Mouse (Mus musculus) CH12.LX (cell line): Measurements from ENCODE around the gene Anks1. TPM values are rescaled to one million over a fixed set of nuclear protein-coding genes. Genes with fewer than 3 reads are reported as not detected.
"Not testable (repeated sequence)": the region's sequence is repeated elsewhere in the genome, so short reads cannot be mapped to it uniquely, and the experiment has no call there.

Experiments
- DNase-seq: peaks from one replicate; pipeline ENCODE4 v3.0.0-alpha.2; 2013; ENCODE audit errors: extremely low read depth
- H3K27ac ChIP-seq: 2 replicates; pipeline ENCODE4 v1.5.1; 2012; ENCODE audit warnings: low read depth, mild to moderate bottlenecking, control low read depth, moderate library complexity; ENCODE audit not compliant: insufficient read depth
- H3K27me3 ChIP-seq: replicated peaks from 2 replicates; pipeline ENCODE3; 2012; ENCODE audit warnings: inconsistent platforms
- H3K36me3 ChIP-seq, 2 experiments: replicated peaks in 1 of 2; 2 replicates each; pipeline versions ENCODE3 to v1.6.1; 2012; ENCODE audit warnings: inconsistent platforms in 1 of 2, low read length in 1 of 2, mild to moderate bottlenecking in 1 of 2, mixed read lengths in 1 of 2, moderate library complexity in 1 of 2; ENCODE audit not compliant: control insufficient read depth in 1 of 2, insufficient read depth in 1 of 2
- H3K4me1 ChIP-seq, 2 experiments: 2 replicates each; pipeline ENCODE4 v1.6.1; 2012; ENCODE audit warnings: inconsistent platforms in 1 of 2, moderate library complexity in 1 of 2; ENCODE audit not compliant: insufficient read depth in 2 of 2, control insufficient read depth in 1 of 2
- H3K4me2 ChIP-seq: 2 replicates; pipeline ENCODE4 v1.6.1; 2012; ENCODE audit warnings: low read depth, mild to moderate bottlenecking, control low read depth; ENCODE audit not compliant: poor library complexity, insufficient read depth, severe bottlenecking
- H3K4me3 ChIP-seq, 3 experiments: fragments of 150-350 bp in 1 of 3; sonication (generic) in 1 of 3; replicated peaks in 1 of 3; 2 replicates each; pipeline versions ENCODE3 to v1.5.1; 2011 to 2012; ENCODE audit warnings: low read depth in 2 of 3, low read length in 2 of 3, mild to moderate bottlenecking in 2 of 3, moderate library complexity in 2 of 3, control low read depth in 1 of 3, improper control_type of control experiment in 1 of 3, inconsistent platforms in 1 of 3, mixed read lengths in 1 of 3; ENCODE audit not compliant: poor library complexity in 1 of 3
- H3K79me2 ChIP-seq: replicated peaks from 2 replicates; pipeline ENCODE4 v1.6.1; 2012; ENCODE audit warnings: mild to moderate bottlenecking, moderate library complexity; ENCODE audit not compliant: control insufficient read depth, poor library complexity, insufficient read depth, severe bottlenecking; ENCODE audit errors: extremely low read depth
- H3K9ac ChIP-seq: 2 replicates; pipeline ENCODE4 v1.6.1; 2012; ENCODE audit warnings: low read depth, mild to moderate bottlenecking, control low read depth, moderate library complexity; ENCODE audit not compliant: insufficient read depth
- H3K9me3 ChIP-seq: replicated peaks from 2 replicates; pipeline ENCODE3; 2012; ENCODE audit warnings: low read length, inconsistent platforms, mixed read lengths
- CHD2 ChIP-seq: IDR thresholded peaks from 2 replicates; pipeline ENCODE4 v1.6.1; 2011; ENCODE audit warnings: low read length, improper control_type of control experiment
- E2F4 ChIP-seq: IDR thresholded peaks from 2 replicates; pipeline ENCODE4 v1.6.1; 2011; ENCODE audit warnings: low read depth, low read length, improper control_type of control experiment; ENCODE audit not compliant: insufficient replicate concordance
- JUN ChIP-seq: IDR thresholded peaks from 2 replicates; pipeline ENCODE4 v1.6.1; 2011; ENCODE audit warnings: low read depth, mild to moderate bottlenecking, low read length, improper control_type of control experiment, moderate library complexity; ENCODE audit not compliant: insufficient read depth
- MAZ ChIP-seq: IDR thresholded peaks from 2 replicates; pipeline ENCODE4 v1.6.1; 2012; ENCODE audit warnings: low read depth, mild to moderate bottlenecking, inconsistent platforms, low read length, improper control_type of control experiment, moderate library complexity
- NELFE ChIP-seq: IDR thresholded peaks from 2 replicates; pipeline ENCODE4 v1.6.1; 2011; ENCODE audit warnings: low read depth, low read length, improper control_type of control experiment
- SIN3A ChIP-seq: IDR thresholded peaks from 2 replicates; pipeline ENCODE4 v1.6.1; 2012; ENCODE audit warnings: low read length, improper control_type of control experiment, inconsistent platforms
- ZC3H11A ChIP-seq: IDR thresholded peaks from 2 replicates; pipeline ENCODE4 v1.6.1; 2012; ENCODE audit warnings: low read depth, mild to moderate bottlenecking, inconsistent platforms, low read length, improper control_type of control experiment
- dilution Hi-C: fragments of 300-500 bp; cut with MboI; formaldehyde crosslinking; loops from 2 replicates; pipeline ENCODE4 v1.14.3; 2020; ENCODE audit warnings: low sequenced_read_pairs; ENCODE audit not compliant: extremely low pct_unique_long_range_greater_than_20kb, extremely low pct_ligation_motif_present
- in situ Hi-C: fragments of 300-500 bp; cut with MboI; formaldehyde crosslinking; loops from 3 replicates; pipeline ENCODE4 v1.14.3; 2019; ENCODE audit warnings: low sequenced_read_pairs, low pct_ligation_motif_present, low pct_unique_long_range_greater_than_20kb, mixed read lengths
- polyA plus RNA-seq: library from polyadenylated mRNA; unstranded; fragments of >175 nt; gene quantifications from 2 replicates; pipeline ENCODE4 v1.2.1, GENCODE M21; 2012; ENCODE audit warnings: low read depth; ENCODE audit not compliant: insufficient read length
- total RNA-seq, 2 experiments: library from RNA; depleted of rRNA; stranded (reverse); fragments of 300-350 nt in 1 of 2; fragments of >200 nt in 1 of 2; gene quantifications; 2 replicates each; pipeline ENCODE4 v1.2.3; 2012 to 2014

Anks1 gene
- total and polyA plus RNA-seq, 3 experiments: 5.8 to 9.3 (median 9.0) TPM

- DNase-seq: no peak
- in situ Hi-C loops: loop anchor here (10.0 kb wide), 1 partner anchor 183 kb away; no protein-coding TSS in a partner anchor
- Histone ChIP-seq H3K27ac (no peak overlapping the region), H3K27me3 (no peaks in the 10 kb centered on the region), H3K9ac (no peak overlapping the region), H3K4me2 (no peak overlapping the region), H3K9me3 (no peaks in the 10 kb centered on the region), H3K79me2 (no peaks in the 10 kb centered on the region), H3K36me3 (peaks cover 12 to 75% of the 10 kb centered on the region in 2 experiments), H3K4me3 (no peak overlapping the region), H3K4me1 (peaks cover 0 to 11% of the 10 kb centered on the region in 2 experiments; a peak in 2 of 4 replicates)
- dilution Hi-C loops: no loop called here
- TF ChIP-seq ZC3H11A (no peak), E2F4 (no peak), NELFE (no peak), JUN (no peak), SIN3A (no peak), MAZ (no peak), CHD2 (no peak)
Observed at GRCm38 (mm10) chr17:27981451-27982069, 72.5 kb downstream of the Anks1 start.

- H3K9ac ChIP-seq, H3K4me1 ChIP-seq, H3K27me3 ChIP-seq, H3K9me3 ChIP-seq, H3K27ac ChIP-seq, H3K4me3 ChIP-seq, dilution Hi-C loops, H3K79me2 ChIP-seq, H3K4me2 ChIP-seq, DNase-seq: not testable (repeated sequence)
- in situ Hi-C loops: loop anchor here (10.0 kb wide), 1 partner anchor 183 kb away; no protein-coding TSS in a partner anchor
- peaks cover 11 to 75% of the 10 kb centered on the region in 2 experiments for H3K36me3 ChIP-seq
Observed at GRCm38 (mm10) chr17:27982070-27982457, 73.0 kb downstream of the Anks1 start.

GRCm38 (mm10) chr17:27982712-27983266 lies 73.7 kb downstream of the Anks1 start:
- DNase-seq: no peak
- Histone ChIP-seq H3K36me3 (peaks cover 11 to 74% of the 10 kb centered on the region in 2 experiments), H3K27ac (no peak overlapping the region), H3K4me1 (peaks cover 0 to under 1% of the 10 kb centered on the region in 2 experiments; a peak in 1 of 4 replicates), H3K27me3 (no peaks in the 10 kb centered on the region), H3K4me2 (no peak overlapping the region), H3K9ac (no peak overlapping the region), H3K79me2 (no peaks in the 10 kb centered on the region), H3K4me3 (no peak overlapping the region), H3K9me3 (no peaks in the 10 kb centered on the region)
- dilution Hi-C loops (no loop called here), in situ Hi-C loops (loop anchor here (10.0 kb wide), 1 partner anchor 182 kb away; no protein-coding TSS in a partner anchor)
- no peak for TF ChIP-seq ZC3H11A
